ENCODE assay signal across 7 mouse cellular contexts in the genomic region with DNA sequence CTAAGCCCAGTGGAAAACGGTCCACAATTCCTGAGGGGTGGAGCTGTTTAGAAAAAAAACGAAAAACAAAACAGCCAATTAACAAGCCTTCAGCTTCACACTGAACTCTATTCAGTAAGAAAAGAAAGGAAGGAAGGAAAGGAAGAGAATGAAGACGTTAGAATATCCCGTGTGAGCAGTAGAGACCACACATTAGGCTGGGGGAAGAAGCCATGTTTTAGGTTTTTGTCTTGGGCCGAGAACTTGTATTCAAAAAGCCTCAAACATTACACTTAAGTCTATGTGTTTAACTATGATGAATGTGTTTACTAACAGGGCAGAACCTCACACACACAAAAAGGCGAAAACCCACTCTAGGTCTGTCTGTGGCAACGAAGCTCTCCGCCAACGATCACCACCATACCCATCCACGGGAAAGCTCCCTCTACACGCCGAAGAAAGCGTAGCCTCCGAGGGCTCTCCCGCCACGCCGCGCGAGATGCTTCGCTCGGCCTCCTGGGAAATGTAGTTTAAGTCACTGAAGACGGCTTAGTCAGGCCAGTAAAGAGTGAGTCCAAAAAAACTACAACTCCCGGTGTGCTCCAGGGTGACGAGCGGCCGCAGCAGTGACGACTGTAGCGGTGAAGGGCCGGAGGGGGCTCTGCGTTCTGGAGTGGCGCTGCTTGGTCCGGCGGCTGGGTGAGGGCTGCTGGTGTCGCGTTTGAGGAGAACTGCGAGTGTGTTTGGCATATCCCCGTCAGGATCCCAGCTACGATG. TPM values are rescaled to one million over a fixed set of nuclear protein-coding genes. Genes with fewer than 3 reads are reported as not detected.
A peak's percentile ranks its signal among the peaks of the same experiment; 100 is the strongest.
DNase-seq lines count a peak whose midpoint lies in the region; ATAC-seq lines count a peak whose summit lies in the region.

No protein-coding gene starts in this region.

- H3K9ac ChIP-seq in embryonic facial prominence, embryonic 11.5 days (replicated peaks; ENCODE audit: low read length), result peak overlapping the region; percentile 64
- H3K9ac ChIP-seq in midbrain, embryonic 13.5 days (replicated peaks), result peak overlapping the region; percentile 84

- no peaks in the 10 kb centered on the region for H3K27me3 ChIP-seq in embryonic facial prominence, embryonic 11.5 days (ENCODE audit: control insufficient read depth, insufficient read depth, low read length)
- H3K27me3 ChIP-seq in limb, embryonic 10.5 days (ENCODE audit: low read depth, poor library complexity, severe bottlenecking), result no peaks in the 10 kb centered on the region
- H3K27me3 ChIP-seq in midbrain, embryonic 13.5 days, result no peaks in the 10 kb centered on the region

- under 1% methylated on average over 38 of the region's 38 CpGs for WGBS in embryonic facial prominence, embryonic 11.5 days
- WGBS in limb, embryonic 10.5 days, result under 1% methylated on average over 38 of the region's 38 CpGs
- under 1% methylated on average over 38 of the region's 38 CpGs for WGBS in midbrain, embryonic 13.5 days

- no peaks in the 10 kb centered on the region for H3K9me3 ChIP-seq in embryonic facial prominence, embryonic 11.5 days (replicated peaks; ENCODE audit: control insufficient read depth, low read length)
- H3K9me3 ChIP-seq in limb, embryonic 10.5 days (replicated peaks), result no peaks in the 10 kb centered on the region
- no peaks in the 10 kb centered on the region for H3K9me3 ChIP-seq in midbrain, embryonic 13.5 days

- H3K4me3 ChIP-seq in embryonic facial prominence, embryonic 11.5 days (ENCODE audit: low read depth, low read length), result peak overlapping the region; percentile 42
- H3K4me3 ChIP-seq in limb, embryonic 10.5 days, result peak overlapping the region; percentile 74
- H3K4me3 ChIP-seq in midbrain, embryonic 13.5 days (replicated peaks), result peak overlapping the region; percentile 64

- H3K36me3 ChIP-seq in embryonic facial prominence, embryonic 11.5 days (replicated peaks; ENCODE audit: control insufficient read depth, insufficient read depth, low read depth, low read length), result no peaks in the 10 kb centered on the region
- H3K36me3 ChIP-seq in limb, embryonic 10.5 days, result no peaks in the 10 kb centered on the region
- H3K36me3 ChIP-seq in midbrain, embryonic 13.5 days, result no peaks in the 10 kb centered on the region

- ATAC-seq in embryonic facial prominence, embryonic 11.5 days (replicated peaks; ENCODE audit: insufficient number of reproducible peaks, low FRiP score, low TSS enrichment, low read depth), result peak; percentile 100
- ATAC-seq in granulocyte monocyte progenitor cell, adult 5-6 weeks (replicated peaks; ENCODE audit: poor library complexity, severe bottlenecking), result peak; percentile 95
- ATAC-seq in midbrain, embryonic 13.5 days, result peak; percentile 100

- no peaks in the 10 kb centered on the region for H3K4me1 ChIP-seq in embryonic facial prominence, embryonic 11.5 days (ENCODE audit: control insufficient read depth, insufficient read depth, low read length)
- peaks cover 19% of the 10 kb centered on the region for H3K4me1 ChIP-seq in limb, embryonic 10.5 days
- peaks cover 25% of the 10 kb centered on the region for H3K4me1 ChIP-seq in midbrain, embryonic 13.5 days (replicated peaks)

- peak overlapping the region; percentile 25 for H3K4me2 ChIP-seq in embryonic facial prominence, embryonic 11.5 days (ENCODE audit: low read depth, low read length)
- H3K4me2 ChIP-seq in midbrain, embryonic 13.5 days (replicated peaks), result peak overlapping the region; percentile 77

- peak overlapping the region; percentile 31; the same call in 1 of the 2 replicates for H3K27ac ChIP-seq in embryonic facial prominence, embryonic 11.5 days (replicated peaks; ENCODE audit: low read depth, low read length)
- H3K27ac ChIP-seq in limb, embryonic 10.5 days, result peak overlapping the region; percentile 94
- H3K27ac ChIP-seq in midbrain, embryonic 13.5 days, result peak overlapping the region; percentile 96

- peak; percentile 96 for DNase-seq in adrenal gland, postnatal 14 days
- peak; percentile 99 for DNase-seq in embryonic facial prominence, embryonic 11.5 days (ENCODE audit: low spot score)
- peak; percentile 95 for DNase-seq in kidney, adult 11 months
- DNase-seq in limb, embryonic 10.5 days (ENCODE audit: low spot score), result peak; percentile 94
- DNase-seq in spleen, adult 12 weeks (ENCODE audit: low spot score), result peak; percentile 88

RNA-seq across cellular contexts. Expression of a gene that starts 8.5 kb away (rescaled TPM):
- total RNA-seq in adrenal gland, postnatal 14 days (2021), result 4.2 and 5.1 TPM in 2 replicates
- 0.72 and 1.0 TPM in 2 replicates for polyA plus RNA-seq in embryonic facial prominence, embryonic 11.5 days (2014; fragmentation: Nextera tagmentation; extraction: Ambion mirVana)
- 0.77 and 0.81 TPM in 2 replicates for total RNA-seq in granulocyte monocyte progenitor cell, adult 5-6 weeks (2014; fragmentation: Nextera tagmentation)
- total RNA-seq in granulocyte monocyte progenitor cell, adult 5-6 weeks (2017), result 2.8 and 2.9 TPM in 2 replicates
- polyA plus RNA-seq in limb, embryonic 10.5 days (2016; fragmentation: Nextera tagmentation; extraction: Ambion mirVana), result 1.1 and 1.3 TPM in 2 replicates
- 0.87 and 0.89 TPM in 2 replicates for polyA plus RNA-seq in midbrain, embryonic 13.5 days (2015; fragmentation: Nextera tagmentation; extraction: Ambion mirVana)

RNA-seq across cellular contexts. Expression of a gene that starts 53.7 kb away (rescaled TPM):
- total RNA-seq in adrenal gland, postnatal 14 days (2021), result 102 and 103 TPM in 2 replicates
- polyA plus RNA-seq in embryonic facial prominence, embryonic 11.5 days (2014; fragmentation: Nextera tagmentation; extraction: Ambion mirVana), result 389 and 409 TPM in 2 replicates
- total RNA-seq in granulocyte monocyte progenitor cell, adult 5-6 weeks (2014; fragmentation: Nextera tagmentation), result 102 and 146 TPM in 2 replicates
- 215 and 273 TPM in 2 replicates for total RNA-seq in granulocyte monocyte progenitor cell, adult 5-6 weeks (2017)
- polyA plus RNA-seq in limb, embryonic 10.5 days (2016; fragmentation: Nextera tagmentation; extraction: Ambion mirVana), result 329 and 347 TPM in 2 replicates
- 335 and 371 TPM in 2 replicates for polyA plus RNA-seq in midbrain, embryonic 13.5 days (2015; fragmentation: Nextera tagmentation; extraction: Ambion mirVana)

RNA-seq across cellular contexts. Expression of a gene that starts 54.3 kb away (rescaled TPM):
- total RNA-seq in adrenal gland, postnatal 14 days (2021), result 36.3 and 48.7 TPM in 2 replicates
- polyA plus RNA-seq in embryonic facial prominence, embryonic 11.5 days (2014; fragmentation: Nextera tagmentation; extraction: Ambion mirVana), result 21.4 and 29.2 TPM in 2 replicates
- total RNA-seq in granulocyte monocyte progenitor cell, adult 5-6 weeks (2014; fragmentation: Nextera tagmentation), result 0.45 and 2.6 TPM in 2 replicates
- 0.98 TPM in 1 of 2 replicates, not detected in the other for total RNA-seq in granulocyte monocyte progenitor cell, adult 5-6 weeks (2017)
- polyA plus RNA-seq in limb, embryonic 10.5 days (2016; fragmentation: Nextera tagmentation; extraction: Ambion mirVana), result 16.5 and 23.7 TPM in 2 replicates
- polyA plus RNA-seq in midbrain, embryonic 13.5 days (2015; fragmentation: Nextera tagmentation; extraction: Ambion mirVana), result 50.0 and 57.2 TPM in 2 replicates

Comparison
In these comparisons a context has a peak if more than half of its experiments do, and no peak if none do; other contexts are left out.
1. Peak in every context shown above with its lines: DNase-seq, ATAC-seq, H3K4me3 ChIP-seq and H3K27ac ChIP-seq.
2. H3K27ac ChIP-seq: peak in every context shown above with its lines; median percentile 96 in midbrain, embryonic 13.5 days; 94 in limb, embryonic 10.5 days; 31 in embryonic facial prominence, embryonic 11.5 days.